Mouse (Mus musculus) layer of hippocampus, adult 9-11 months (tissue): ENCODE measurements around the gene Gm49711.

Experiments
- DNase-seq: peaks from one replicate; pipeline ENCODE4 v3.0.0; 2022

The Gm49711 gene

GRCm38 (mm10) chr16:92057852-92058643 is at the start of gene Gm49711, which contains the start of the genes Mrps6 and Slc5a3:
TSS of gene Gm49711 (plus strand) at chr16:92058316.
TSS of gene Mrps6 (plus strand) at chr16:92058270.
TSS of gene Slc5a3 (plus strand) at chr16:92058322.
- DNase-seq, result peak; percentile 85

DNA sequence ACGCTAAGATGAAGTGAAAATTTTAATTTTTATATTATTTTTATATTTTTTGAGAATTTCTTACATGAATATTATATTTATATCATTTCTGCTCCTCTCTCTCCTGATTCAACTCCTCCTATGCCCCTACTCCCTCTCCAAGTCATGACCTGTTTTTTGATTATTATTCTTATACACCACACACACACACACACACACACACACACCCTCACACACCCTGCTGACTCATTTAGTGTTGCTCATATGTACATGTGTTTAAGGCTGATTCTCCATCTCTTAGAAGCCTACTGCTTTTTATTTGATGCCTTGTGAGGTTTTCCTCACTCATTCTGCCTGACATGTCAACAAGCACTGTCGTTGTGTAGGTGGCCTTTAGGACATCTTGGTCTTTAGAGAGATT is 48.5 kb upstream of the Gm49711 start:
- no peak for DNase-seq

DNA sequence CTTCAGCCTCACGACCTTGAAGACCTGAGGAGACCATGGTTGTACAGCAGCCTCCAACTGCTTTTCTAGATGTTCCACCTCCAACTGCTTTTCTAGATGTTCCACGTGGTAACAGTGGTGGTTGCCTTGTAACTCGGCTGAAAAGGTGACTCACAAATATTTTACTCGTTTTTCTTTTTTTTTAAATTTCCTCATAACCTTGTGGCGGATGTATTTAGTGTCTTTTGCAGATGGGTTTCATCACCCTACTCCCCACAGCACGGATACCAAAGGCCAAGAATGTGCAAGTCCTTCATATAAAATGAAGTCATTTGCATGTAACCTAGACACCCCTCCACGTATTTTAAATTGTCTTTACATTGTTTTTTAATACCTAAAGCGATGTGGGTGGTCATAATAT is 41.3 kb upstream of the Gm49711 start:
- DNase-seq, result no peak

GRCm38 (mm10) chr16:92019141-92020118 is 38.7 kb upstream of the Gm49711 start:
- DNase-seq, result peak; percentile 20

GRCm38 (mm10) chr16:92021656-92022400 is 36.3 kb upstream of the Gm49711 start:
- no peak for DNase-seq

GRCm38 (mm10) chr16:92022494-92023283 is 35.4 kb upstream of the Gm49711 start:
- no peak for DNase-seq

- no peak for DNase-seq
These were observed 24.8 kb upstream of the Gm49711 start for GRCm38 (mm10) chr16:92033286-92033685.

DNA sequence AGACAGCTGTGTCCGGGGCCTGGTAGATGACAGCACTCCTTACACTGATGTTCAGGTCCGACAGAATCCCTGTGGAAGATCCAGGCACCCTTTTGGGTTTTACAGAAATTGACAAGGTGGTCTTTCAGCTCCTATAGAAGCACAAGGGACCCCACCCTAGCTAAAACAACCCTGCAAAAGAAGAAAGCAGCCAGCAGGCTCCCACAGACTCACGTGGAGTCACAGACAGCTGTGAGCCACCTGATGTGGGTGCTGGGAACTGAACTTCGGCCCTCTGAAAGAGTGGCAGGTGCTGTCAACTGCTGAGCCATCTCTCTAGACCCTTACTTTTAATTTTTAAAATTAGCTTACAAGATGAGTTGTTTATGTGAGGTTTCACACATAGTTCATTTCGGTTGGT is 23.4 kb upstream of the Gm49711 start:
- DNase-seq, result no peak

DNA sequence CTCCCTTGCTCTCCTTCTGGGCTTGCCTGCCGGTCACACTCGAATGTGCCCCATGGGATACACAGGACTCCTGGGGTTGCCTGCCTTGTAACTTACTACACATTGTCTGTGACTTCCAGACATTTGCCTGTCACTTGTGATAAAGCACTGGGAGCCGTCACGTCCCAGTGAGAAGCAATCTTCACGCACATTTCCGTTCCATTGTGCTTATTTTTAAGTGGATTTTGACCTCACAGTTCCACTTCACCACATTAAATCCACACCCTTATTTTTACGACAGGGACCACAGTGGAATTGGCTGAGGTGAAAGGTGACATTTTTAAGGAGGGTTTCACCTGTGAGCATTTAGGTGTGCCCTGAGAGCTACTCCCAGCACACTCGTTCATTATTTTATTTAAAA is 21.4 kb upstream of the Gm49711 start:
- no peak for DNase-seq

DNA sequence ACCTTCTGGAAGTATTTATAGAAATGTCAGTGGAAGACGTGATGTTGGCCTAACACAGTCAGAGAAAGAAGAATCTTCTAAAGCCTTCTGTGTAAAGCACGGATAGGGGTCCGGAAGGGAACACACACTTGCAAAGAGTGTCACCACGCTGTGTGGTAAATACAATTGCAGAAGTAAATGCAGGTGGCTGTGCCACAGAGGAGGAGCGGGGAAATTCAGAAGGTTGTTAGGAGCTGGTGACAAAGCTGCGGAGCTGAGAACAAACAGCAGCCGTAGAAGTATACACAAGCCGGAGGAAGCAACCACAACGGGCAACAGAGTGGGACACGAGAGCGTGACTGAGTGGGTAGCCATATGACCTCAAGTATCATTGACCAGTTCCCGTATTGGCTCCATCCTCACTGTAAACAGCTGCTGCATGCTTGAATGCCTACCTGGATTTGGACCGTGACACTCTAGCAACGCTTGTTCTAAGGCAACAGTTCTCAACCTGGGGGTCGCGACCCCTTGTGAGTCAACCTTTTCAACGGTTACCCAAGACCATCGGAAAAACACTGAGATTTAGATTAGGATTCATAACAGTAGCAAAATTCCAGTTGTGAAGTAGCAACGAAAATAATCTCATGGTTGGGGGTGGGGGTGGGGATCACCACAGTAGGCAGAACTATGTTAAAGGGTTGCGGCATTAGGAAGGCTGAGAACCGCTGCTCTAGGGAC is 20.1 kb upstream of the Gm49711 start:
- DNase-seq, result no peak

DNA sequence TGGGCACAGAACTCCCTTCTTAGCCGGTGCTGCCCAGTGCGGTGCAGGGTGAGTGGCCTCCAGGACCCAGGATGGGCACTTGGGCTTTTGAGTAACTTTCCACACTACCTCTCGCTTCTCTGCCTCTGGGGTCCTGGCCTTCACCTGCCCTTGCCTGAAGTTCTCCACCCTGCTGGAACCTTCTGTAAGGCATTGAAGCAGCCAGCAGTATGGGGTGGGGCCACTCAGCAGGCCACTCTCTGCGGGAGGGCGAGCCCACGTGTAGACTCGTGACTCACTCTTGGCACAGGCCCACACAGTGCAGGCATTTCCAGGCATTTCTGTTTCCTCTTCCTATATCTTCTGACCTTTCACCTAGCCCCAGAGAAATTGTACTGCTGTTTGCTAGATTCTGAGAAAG is 18.7 kb upstream of the Gm49711 start:
- DNase-seq, result no peak

DNA sequence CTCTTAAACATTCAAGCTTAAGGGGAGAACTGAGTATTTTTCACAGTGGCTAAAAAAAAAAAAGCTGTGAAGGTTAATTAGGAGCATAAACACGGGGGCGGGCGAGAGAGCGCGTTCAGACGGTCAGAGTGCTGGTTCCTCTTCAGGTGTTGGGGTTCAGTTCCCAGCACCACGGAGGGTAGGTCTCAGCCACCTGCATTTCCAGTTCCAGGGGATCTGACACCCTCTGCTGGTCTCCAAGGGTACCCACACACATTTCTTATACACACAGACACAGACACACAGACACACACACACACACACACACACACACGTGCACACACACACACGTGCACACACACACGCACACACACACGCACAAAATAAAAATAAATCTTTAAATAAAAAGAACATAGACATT is 18.1 kb upstream of the Gm49711 start:
- no peak for DNase-seq

- no peak for DNase-seq
These were observed 6.3 kb upstream of the Gm49711 start for GRCm38 (mm10) chr16:92051777-92052310.

GRCm38 (mm10) chr16:92052569-92052968 is 5.5 kb upstream of the Gm49711 start:
- DNase-seq, result no peak

- DNase-seq, result no peak
These were observed 1.4 kb upstream of the Gm49711 start for GRCm38 (mm10) chr16:92056711-92057110.

DNA sequence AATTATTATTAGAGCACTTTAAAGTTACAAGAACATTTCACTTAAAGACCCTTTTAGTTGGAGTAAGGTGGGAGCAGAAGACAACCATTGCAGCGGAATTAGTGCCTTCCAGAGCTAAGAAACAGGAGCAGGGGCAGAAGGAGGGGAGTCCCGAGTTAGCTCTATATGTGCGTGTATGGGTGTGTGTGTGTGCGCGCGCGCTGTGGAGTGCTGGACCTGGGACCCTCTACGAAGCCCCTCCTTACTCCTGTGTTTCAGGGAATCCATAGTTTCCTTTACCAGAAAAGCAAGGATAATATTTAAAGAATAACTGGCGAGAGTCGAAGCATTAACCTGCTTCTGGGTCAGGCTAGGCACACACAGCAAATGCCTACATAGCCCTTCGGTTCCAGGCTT is 662 bp upstream of the Gm49711 start:
- DNase-seq, result no peak

GRCm38 (mm10) chr16:92058644-92059620 is 816 bp downstream of the Gm49711 start:
- DNase-seq, result no peak

GRCm38 (mm10) chr16:92060213-92060612 is 2.1 kb downstream of the Gm49711 start:
- no peak for DNase-seq

GRCm38 (mm10) chr16:92061586-92061985 is 3.5 kb downstream of the Gm49711 start:
- no peak for DNase-seq

DNA sequence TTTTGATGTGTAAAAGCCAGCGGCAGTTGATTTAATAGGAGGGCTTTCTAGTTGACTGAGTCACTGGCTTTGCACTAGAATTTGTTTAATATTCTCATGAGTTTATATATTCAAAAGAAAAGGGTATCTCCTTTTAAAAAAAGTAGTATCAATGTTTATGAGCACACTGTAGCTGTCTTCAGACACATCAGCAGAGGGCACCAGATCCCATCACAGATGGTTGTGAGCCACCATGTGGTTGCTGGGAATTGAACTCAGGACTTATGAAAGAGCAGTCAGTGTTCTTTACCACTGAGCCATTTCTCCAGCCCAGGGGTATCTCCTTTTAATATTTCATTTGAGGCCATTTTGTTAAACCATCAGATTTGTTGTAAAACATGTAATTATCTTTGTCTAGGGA is 4.7 kb downstream of the Gm49711 start:
- no peak for DNase-seq
